Mouse (Mus musculus) testis, postnatal 10 days (tissue): ENCODE data around the gene Myo9b.
"Not testable (repeated sequence)": the region's sequence is repeated elsewhere in the genome, so short reads cannot be mapped to it uniquely, and the experiment has no call there.

Experiments used
- DNase-seq: peaks from one replicate; pipeline ENCODE4 v3.0.0; 2021; ENCODE audit warnings: low spot score

The Myo9b gene

GRCm38 (mm10) chr8:71296784-71297183 is 24.3 kb downstream of the Myo9b start:
- DNase-seq: no peak

DNA sequence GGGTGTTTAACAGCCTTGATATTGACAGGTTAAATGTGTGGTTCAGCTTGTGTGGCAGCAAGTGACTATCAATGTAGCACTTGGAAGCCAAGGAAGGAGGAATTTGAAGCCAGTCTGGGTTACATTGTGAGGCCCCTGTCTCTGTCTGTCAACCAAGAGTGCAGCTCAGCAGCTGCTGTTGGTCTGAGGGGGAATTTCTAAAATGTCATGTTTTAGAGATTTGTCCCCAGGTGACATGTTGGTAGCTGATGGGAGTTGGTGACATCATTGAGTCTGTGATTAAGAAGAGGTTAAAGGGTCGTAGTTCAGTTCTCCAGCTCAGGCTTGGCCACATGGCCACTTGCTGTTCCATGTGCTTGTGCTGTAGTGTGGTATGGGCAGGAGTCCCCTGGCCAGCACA is 24.9 kb downstream of the Myo9b start:
- DNase-seq: no peak

- DNase-seq: no peak
Observed at GRCm38 (mm10) chr8:71299716-71300115, 27.2 kb downstream of the Myo9b start.

DNA sequence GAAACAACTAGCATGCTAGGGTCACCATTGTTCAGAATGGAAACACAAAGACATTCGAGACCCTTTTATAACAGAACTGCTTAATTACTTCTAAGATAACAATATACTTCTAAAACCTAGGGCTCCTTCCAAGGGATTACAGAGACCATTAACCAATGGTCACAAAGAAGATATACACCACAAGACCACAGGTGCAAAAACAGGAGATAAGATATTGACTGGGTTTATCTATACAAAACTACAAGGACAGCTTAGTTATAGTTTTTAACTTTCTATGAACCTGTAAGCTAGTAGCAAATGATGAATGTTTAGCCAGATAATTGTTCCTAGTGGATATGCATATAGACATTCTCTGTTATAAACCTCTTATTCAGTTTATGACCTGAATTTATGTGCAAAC is 30.3 kb downstream of the Myo9b start:
- DNase-seq: no peak

GRCm38 (mm10) chr8:71303632-71304031 is 31.1 kb downstream of the Myo9b start:
- DNase-seq: no peak

DNA sequence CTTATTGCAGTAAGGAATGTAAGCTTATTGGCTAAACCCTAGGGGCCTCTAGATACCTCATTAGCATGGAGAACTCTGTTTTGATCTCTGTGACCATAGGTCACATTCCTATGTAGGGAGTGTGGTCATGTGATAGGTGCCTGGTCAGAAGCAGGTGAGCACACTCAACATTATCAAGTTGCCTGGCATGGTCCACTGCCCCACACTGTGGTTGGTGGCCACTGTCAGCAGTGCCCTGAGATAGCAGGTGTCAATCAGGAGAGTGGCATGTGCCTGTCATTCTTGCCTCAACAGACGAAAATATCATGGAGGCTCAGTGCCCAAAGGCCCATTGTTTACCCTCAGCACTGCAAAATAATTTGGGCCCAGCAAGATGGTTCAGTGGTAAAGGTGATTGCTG is 33.5 kb downstream of the Myo9b start:
- DNase-seq: no peak

- DNase-seq: no peak
Observed at GRCm38 (mm10) chr8:71307371-71307770, 34.9 kb downstream of the Myo9b start.

GRCm38 (mm10) chr8:71307913-71308312 is 35.4 kb downstream of the Myo9b start:
- no peak for DNase-seq

DNA sequence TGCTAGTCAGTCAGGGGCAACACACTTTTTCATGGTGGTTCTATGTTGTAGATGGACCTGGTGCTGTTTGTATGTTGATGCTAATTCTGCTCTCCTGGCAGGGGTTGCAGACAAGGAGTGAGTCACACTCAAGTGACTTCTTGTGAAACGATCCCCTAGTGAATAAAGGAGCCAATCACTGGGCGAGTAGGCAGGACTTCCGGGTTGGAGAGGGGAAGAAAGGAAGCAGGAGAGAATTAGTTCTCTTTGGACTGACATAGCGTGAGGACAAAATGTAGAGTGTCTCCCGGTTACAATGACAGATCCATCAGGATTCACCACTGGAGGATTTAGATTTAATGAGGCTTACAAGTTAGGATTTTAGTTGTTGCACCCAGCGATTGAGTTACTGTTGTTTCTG is 37.9 kb downstream of the Myo9b start:
- no peak for DNase-seq

- peak; percentile 72 for DNase-seq
Observed at GRCm38 (mm10) chr8:71312700-71313099, 40.2 kb downstream of the Myo9b start.

GRCm38 (mm10) chr8:71313951-71314350 is 41.4 kb downstream of the Myo9b start:
- no peak for DNase-seq

DNA sequence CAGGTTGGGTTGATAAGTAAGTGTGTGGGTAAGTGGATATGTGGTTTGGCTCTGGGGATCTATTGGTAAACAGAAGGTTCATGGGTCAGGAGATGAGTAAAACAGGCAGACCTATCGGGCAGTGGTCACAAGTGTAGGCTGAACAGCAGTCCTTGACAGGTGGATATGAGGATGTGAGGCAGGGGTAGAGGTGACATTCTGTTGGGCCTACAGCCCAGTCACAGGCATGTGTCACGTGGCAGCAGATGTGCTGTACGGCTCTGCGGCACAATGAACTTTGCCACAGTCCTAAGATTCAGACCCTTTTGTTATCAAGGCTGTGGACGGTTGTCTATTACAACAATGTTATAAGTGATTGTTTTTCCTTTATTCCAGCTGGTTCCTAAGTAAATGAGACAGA is 43.5 kb downstream of the Myo9b start:
- no peak for DNase-seq

DNA sequence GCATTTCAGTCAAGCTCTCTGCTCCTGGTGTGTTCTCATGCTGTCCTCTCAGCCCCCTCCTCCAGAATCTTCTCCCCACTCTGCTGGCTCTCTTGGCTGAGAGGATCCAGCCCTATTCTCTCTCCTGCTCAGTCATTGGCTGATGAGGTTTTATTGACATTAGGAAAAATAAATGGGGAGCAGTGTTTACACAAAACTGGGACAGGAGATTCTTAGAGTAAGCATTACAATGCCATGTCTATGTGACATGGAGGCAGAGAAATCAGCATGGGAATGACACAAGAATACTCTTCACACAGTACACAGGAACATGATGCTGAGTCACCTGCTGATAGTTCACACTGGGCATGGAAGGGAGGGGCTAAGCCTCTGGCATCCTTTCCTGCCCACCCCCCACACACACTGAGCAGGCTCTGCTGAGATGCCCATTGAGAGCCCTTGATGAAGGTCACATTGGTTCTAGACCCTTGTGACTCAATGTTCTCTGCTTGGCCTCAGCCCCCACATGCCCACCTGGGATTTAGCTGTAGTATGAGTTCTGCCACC is 44.0 kb downstream of the Myo9b start:
- no peak for DNase-seq

- not testable (repeated sequence) for DNase-seq
Observed at GRCm38 (mm10) chr8:71318610-71319009, 46.1 kb downstream of the Myo9b start.

DNA sequence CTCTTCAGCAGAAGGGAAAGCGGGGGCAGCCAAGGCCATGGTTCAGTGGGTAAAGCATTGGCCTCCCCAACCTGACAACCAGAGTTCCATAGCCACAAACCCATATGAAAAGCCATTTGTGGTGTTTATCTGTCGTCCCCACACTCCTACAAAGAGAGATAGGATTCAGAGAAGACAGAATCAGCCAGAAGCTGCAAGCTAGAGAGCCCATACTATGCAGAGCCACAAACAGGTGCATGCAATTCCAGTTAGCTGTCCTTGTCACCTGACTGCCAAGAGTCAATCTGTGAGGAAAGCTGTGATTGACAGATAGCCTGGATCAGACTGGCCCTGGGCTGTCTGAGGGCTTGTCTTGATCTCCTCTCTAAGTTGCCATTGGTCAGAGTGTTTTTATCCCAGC is 47.2 kb downstream of the Myo9b start:
- DNase-seq: not testable (repeated sequence)

- DNase-seq: no peak
Observed at GRCm38 (mm10) chr8:71322939-71323338, 50.4 kb downstream of the Myo9b start.

- DNase-seq: peak; percentile 55
Observed at GRCm38 (mm10) chr8:71324848-71325247, 52.3 kb downstream of the Myo9b start.

DNA sequence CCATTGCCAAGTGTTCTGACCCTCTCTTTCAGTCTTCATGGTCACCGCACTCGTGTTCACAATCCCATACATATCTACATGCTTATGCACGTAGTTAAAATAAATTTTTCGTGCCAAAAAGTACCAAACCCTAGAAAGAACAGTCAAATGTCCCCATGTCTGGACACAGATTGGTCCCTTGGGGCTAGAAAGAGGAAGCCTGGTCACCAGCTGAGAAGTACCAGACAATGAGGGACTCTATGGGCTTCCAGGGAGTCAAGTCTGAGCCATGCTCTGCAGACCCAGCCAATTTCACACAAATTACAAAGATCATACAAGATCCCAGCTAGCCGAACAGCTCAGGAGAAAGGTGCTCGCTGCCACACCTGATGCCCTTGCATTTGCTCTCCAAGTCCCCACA is 65.3 kb downstream of the Myo9b start:
- DNase-seq: not testable (repeated sequence)

DNA sequence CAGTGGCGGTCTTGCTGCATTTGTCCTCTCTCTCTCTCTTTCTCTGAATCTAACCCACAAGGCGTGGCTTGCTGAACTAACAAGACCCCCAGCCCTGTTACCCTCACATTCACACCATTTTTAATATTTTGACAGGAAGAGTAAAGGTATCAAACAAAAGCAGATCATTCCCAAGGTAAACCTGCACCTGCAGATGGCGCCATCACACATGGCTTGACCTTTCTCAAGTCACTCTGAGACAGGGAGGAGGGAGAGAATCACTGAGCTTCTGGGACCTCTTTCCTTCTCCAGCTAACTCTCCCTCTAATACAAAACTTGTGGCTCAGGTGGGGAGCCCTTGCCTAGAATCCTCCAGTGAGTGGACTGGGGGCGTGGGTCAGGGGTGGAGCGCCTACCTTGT is 68.1 kb downstream of the Myo9b start:
- DNase-seq: peak; percentile 71

DNA sequence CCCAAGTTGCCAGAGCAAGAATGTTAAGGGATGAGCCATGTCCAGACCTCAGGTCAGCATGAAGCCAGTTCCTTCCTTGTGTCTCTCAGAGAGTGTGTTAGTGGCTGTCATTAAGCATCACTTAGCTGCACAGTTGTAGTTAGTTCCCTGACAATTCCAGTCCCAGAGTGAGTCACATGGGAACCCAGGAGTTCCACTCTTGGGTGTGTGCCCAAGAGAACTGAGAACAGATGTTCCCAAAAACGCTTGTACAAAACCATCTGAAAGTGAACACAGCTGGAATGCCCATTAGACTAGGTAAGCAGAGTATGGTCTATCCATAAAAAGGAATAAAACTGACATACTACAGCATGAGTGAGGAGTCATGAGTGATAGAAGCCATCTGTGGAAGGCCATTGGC is 74.1 kb downstream of the Myo9b start:
- no peak for DNase-seq

DNA sequence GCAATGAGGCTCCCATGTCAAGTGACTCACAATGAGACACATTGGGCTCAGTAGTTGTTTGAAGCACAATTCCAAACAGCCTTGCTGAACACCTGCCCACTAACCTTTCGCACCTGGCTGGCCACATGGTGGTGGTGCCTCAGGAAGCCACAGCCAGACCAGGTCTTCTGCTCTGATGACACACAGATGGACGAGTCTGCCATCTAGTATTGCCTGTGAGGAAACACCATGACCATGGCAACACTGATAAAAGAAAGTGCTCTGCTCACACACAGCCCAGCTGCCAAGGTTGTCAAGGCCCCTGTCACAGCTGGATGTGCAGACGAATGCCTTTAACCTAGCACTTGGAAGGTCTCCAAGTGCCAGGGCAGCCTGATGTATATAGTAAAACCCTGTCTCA is 78.6 kb downstream of the Myo9b start:
- DNase-seq: no peak

- no peak for DNase-seq
Observed at GRCm38 (mm10) chr8:71351520-71351919, 79.0 kb downstream of the Myo9b start.

DNA sequence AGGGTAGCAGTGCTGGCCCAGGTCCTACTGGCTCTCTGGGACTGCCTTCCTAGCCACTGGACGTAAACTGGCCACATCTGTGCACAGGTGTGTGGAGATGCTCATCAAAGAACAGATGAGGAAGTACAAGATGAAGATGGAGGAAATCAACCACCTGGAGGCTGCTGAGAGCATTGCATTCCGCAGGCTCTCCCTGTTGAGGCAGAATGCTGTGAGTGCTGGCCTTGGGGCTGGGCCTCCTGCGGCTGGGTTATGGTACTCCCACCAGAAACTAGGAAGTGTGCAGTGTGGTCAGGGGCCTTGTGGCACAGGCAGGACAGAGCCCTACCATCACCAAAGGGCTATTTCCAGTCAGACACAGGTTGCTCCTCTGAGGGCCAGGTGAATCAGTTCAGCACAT is 85.5 kb downstream of the Myo9b start:
- DNase-seq: no peak

DNA sequence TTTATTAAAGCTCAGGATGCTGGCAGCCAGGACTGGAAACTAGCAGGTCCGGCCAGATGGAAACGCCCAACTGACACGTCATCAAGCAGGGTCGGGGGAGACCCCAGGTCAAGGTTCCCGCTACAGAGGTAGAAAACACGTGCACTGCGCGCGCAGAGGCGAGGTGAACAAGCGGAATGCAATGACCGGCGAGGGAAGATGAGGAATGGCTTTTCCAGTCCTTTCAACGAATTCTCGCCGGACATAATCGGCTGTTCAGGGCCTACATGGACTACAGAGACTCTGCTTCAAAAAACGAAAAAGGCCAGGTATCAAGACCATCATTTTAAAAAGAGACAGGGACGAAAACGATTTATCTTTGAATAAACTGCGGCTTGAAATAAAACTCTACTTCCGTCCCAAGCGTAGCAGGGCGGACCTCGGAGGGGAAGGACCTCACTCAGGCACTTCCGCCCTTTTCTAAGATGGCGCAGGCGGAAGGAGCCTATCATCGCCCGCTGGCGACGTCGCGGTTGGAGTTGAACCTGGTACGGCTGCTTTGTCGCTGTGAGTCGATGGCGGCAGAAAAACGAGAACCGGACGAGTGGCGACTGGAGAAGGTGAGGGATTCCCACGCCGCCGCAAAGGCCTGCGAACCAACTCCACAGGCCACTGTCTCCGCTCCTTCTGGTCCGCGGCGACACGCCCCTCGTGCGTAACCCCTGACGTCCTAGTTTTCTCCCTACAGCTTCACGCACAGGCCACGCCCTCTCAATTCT is 94.4 kb downstream of the Myo9b start, which contains the start of gene Use1:
Gene Use1, plus strand, starts transcription at position 78 of the 758 bp plus-strand sequence.
- DNase-seq: peak; percentile 90
